Mouse (Mus musculus) forebrain, embryonic 16.5 days (tissue): ENCODE measurements around the gene H6pd. TPM values are rescaled to one million over a fixed set of nuclear protein-coding genes. Genes with fewer than 3 reads are reported as not detected.
A peak's percentile ranks its signal among the peaks of the same experiment; 100 is the strongest.

Experiments used
- ATAC-seq: fragments of 200-750 bp; cut with Nextera tagmentation; 2 replicates; pipeline ENCODE4 v1.8.0; 2017; ENCODE audit warnings: mild to moderate bottlenecking, moderate library complexity
- H3K27ac ChIP-seq: fragments of 300-500 bp; sonication (generic); 2 replicates; pipeline ENCODE4 v1.5.1; 2014; ENCODE audit warnings: low read length, control low read depth
- H3K27me3 ChIP-seq: fragments of 300-500 bp; sonication (generic); replicated peaks from 2 replicates; pipeline ENCODE4 v1.6.1; 2014; ENCODE audit warnings: low read length; ENCODE audit not compliant: control insufficient read depth, insufficient read depth
- H3K36me3 ChIP-seq: fragments of 300-500 bp; sonication (generic); 2 replicates; pipeline ENCODE4 v1.6.1; 2014; ENCODE audit not compliant: control insufficient read depth, insufficient read depth
- H3K4me1 ChIP-seq: fragments of 300-500 bp; sonication (generic); replicated peaks from 2 replicates; pipeline ENCODE4 v1.6.1; 2014; ENCODE audit warnings: low read length; ENCODE audit not compliant: control insufficient read depth, insufficient read depth
- H3K4me2 ChIP-seq: fragments of 300-500 bp; sonication (generic); 2 replicates; pipeline ENCODE4 v1.6.1; 2014; ENCODE audit warnings: mild to moderate bottlenecking, low read length, control low read depth
- H3K4me3 ChIP-seq: fragments of 300-500 bp; sonication (generic); replicated peaks from 2 replicates; pipeline ENCODE4 v1.5.1; 2014; ENCODE audit warnings: mild to moderate bottlenecking, low read length, control low read depth
- H3K9ac ChIP-seq: fragments of 300-500 bp; sonication (generic); replicated peaks from 2 replicates; pipeline ENCODE4 v1.6.1; 2014; ENCODE audit warnings: low read depth, low read length, control low read depth
- H3K9me3 ChIP-seq: fragments of 300-500 bp; sonication (generic); 2 replicates; pipeline ENCODE4 v1.6.1; 2016; ENCODE audit warnings: low read length; ENCODE audit not compliant: control insufficient read depth
- WGBS: fragments of 180-500 bp; shearing (Covaris S2); extraction: QIAGEN DNeasy Blood & Tissue Kit; methylation state at CpG from one replicate; pipeline ENCODE4 v1.1.7; 2014; 5-methylcytosine and 5-hydroxymethylcytosine counted together
- polyA plus RNA-seq: library from polyadenylated mRNA; unstranded; fragments of >200 nt; fragmentation: Nextera tagmentation; extraction: Ambion mirVana; gene quantifications from 2 replicates; pipeline ENCODE4 v1.2.1, GENCODE M21; 2015

The H6pd gene
- polyA plus RNA-seq, 1 experiment from 2014 or later: 2.1 TPM

GRCm38 (mm10) chr4:149968526-149968925 is 40.3 kb downstream of the H6pd start:
- Histone ChIP-seq H3K36me3 (no peaks in the 10 kb centered on the region), H3K9me3 (no peaks in the 10 kb centered on the region), H3K27ac (no peak overlapping the region), H3K4me2 (no peak overlapping the region), H3K4me3 (no peak overlapping the region), H3K4me1 (no peaks in the 10 kb centered on the region; the same call in 1 of the 2 replicates), H3K9ac (no peak overlapping the region), H3K27me3 (no peaks in the 10 kb centered on the region)
- no peak for ATAC-seq
- 60% methylated on average over 6 of the region's 6 CpGs for WGBS

GRCm38 (mm10) chr4:149966963-149967362 is 41.9 kb downstream of the H6pd start:
- Histone ChIP-seq H3K27me3 (no peaks in the 10 kb centered on the region), H3K27ac (no peak overlapping the region), H3K4me3 (no peak overlapping the region), H3K9ac (no peak overlapping the region), H3K9me3 (no peaks in the 10 kb centered on the region), H3K36me3 (no peaks in the 10 kb centered on the region), H3K4me2 (no peak overlapping the region), H3K4me1 (no peaks in the 10 kb centered on the region; the same call in 1 of the 2 replicates)
- ATAC-seq: no peak
- 85% methylated on average over 9 of the region's 9 CpGs for WGBS

GRCm38 (mm10) chr4:149966252-149966651 is 42.6 kb downstream of the H6pd start:
- ATAC-seq: 0 out of 2 replicates have a peak, but pooled peaks have one; percentile 18
- H3K36me3 ChIP-seq: no peaks in the 10 kb centered on the region
- no peak overlapping the region for H3K4me3 ChIP-seq
- WGBS: 37% methylated on average over 5 of the region's 5 CpGs
- no peak overlapping the region for H3K9ac ChIP-seq
- H3K27me3 ChIP-seq: no peaks in the 10 kb centered on the region
- no peaks in the 10 kb centered on the region; the same call in 1 of the 2 replicates for H3K4me1 ChIP-seq
- H3K4me2 ChIP-seq: no peak overlapping the region
- no peak overlapping the region for H3K27ac ChIP-seq
- no peaks in the 10 kb centered on the region for H3K9me3 ChIP-seq

GRCm38 (mm10) chr4:149965672-149966071 is 43.2 kb downstream of the H6pd start:
- Histone ChIP-seq H3K4me2 (no peak overlapping the region), H3K9ac (no peak overlapping the region), H3K27me3 (no peaks in the 10 kb centered on the region), H3K4me1 (no peaks in the 10 kb centered on the region; the same call in 1 of the 2 replicates), H3K9me3 (no peaks in the 10 kb centered on the region), H3K27ac (no peak overlapping the region), H3K4me3 (no peak overlapping the region), H3K36me3 (no peaks in the 10 kb centered on the region)
- WGBS: 78% methylated on average over 6 of the region's 6 CpGs
- ATAC-seq: no peak

- Histone ChIP-seq H3K4me3 (no peak overlapping the region), H3K9me3 (no peaks in the 10 kb centered on the region), H3K36me3 (no peaks in the 10 kb centered on the region), H3K27ac (no peak overlapping the region), H3K4me1 (no peaks in the 10 kb centered on the region; the same call in 1 of the 2 replicates), H3K9ac (no peak overlapping the region), H3K27me3 (no peaks in the 10 kb centered on the region), H3K4me2 (no peak overlapping the region)
- 76% methylated on average over 6 of the region's 6 CpGs for WGBS
- ATAC-seq: no peak
Measured at GRCm38 (mm10) chr4:149965242-149965641, 43.6 kb downstream of the H6pd start.

GRCm38 (mm10) chr4:149964770-149965169 is 44.1 kb downstream of the H6pd start:
- H3K27ac ChIP-seq: no peak overlapping the region
- no peaks in the 10 kb centered on the region; the same call in 1 of the 2 replicates for H3K4me1 ChIP-seq
- no peak overlapping the region for H3K4me2 ChIP-seq
- H3K27me3 ChIP-seq: no peaks in the 10 kb centered on the region
- WGBS: 64% methylated on average over 3 of the region's 3 CpGs
- H3K4me3 ChIP-seq: no peak overlapping the region
- H3K9ac ChIP-seq: no peak overlapping the region
- H3K9me3 ChIP-seq: no peaks in the 10 kb centered on the region
- H3K36me3 ChIP-seq: no peaks in the 10 kb centered on the region
- ATAC-seq: no peak

GRCm38 (mm10) chr4:149964285-149964684 is 44.5 kb downstream of the H6pd start:
- Histone ChIP-seq H3K36me3 (no peaks in the 10 kb centered on the region), H3K9ac (no peak overlapping the region), H3K4me1 (no peaks in the 10 kb centered on the region; the same call in 1 of the 2 replicates), H3K4me2 (no peak overlapping the region), H3K27me3 (no peaks in the 10 kb centered on the region), H3K4me3 (no peak overlapping the region), H3K9me3 (no peaks in the 10 kb centered on the region), H3K27ac (no peak overlapping the region)
- no peak for ATAC-seq
- 65% methylated on average over 8 of the region's 8 CpGs for WGBS

GRCm38 (mm10) chr4:149960391-149960790 is 48.4 kb downstream of the H6pd start:
- ATAC-seq: no peak
- Histone ChIP-seq H3K4me2 (no peak overlapping the region), H3K4me1 (no peaks in the 10 kb centered on the region), H3K4me3 (no peak overlapping the region), H3K36me3 (no peaks in the 10 kb centered on the region), H3K27me3 (peaks cover 14% of the 10 kb centered on the region), H3K27ac (no peak overlapping the region), H3K9me3 (no peaks in the 10 kb centered on the region), H3K9ac (no peak overlapping the region)
- WGBS: 89% methylated on average over 7 of the region's 7 CpGs

- no peak overlapping the region for H3K4me2 ChIP-seq
- peaks cover 3% of the 10 kb centered on the region for H3K4me1 ChIP-seq
- 58% methylated on average over 10 of the region's 10 CpGs for WGBS
- no peak overlapping the region for H3K9ac ChIP-seq
- H3K4me3 ChIP-seq: no peak overlapping the region
- no peaks in the 10 kb centered on the region for H3K9me3 ChIP-seq
- no peak overlapping the region for H3K27ac ChIP-seq
- ATAC-seq: no peak
- H3K27me3 ChIP-seq: peaks cover 14% of the 10 kb centered on the region
- no peaks in the 10 kb centered on the region for H3K36me3 ChIP-seq
Measured at GRCm38 (mm10) chr4:149959816-149960215, 49.0 kb downstream of the H6pd start.

GRCm38 (mm10) chr4:149958566-149958965 is 50.3 kb downstream of the H6pd start:
- no peak overlapping the region for H3K4me2 ChIP-seq
- no peak for ATAC-seq
- 5% methylated on average over 5 of the region's 5 CpGs for WGBS

More at GRCm38 (mm10) chr4:149958566-149958965, 50.3 kb downstream of the H6pd start:
- Histone ChIP-seq H3K27me3 (peaks cover 14% of the 10 kb centered on the region), H3K9ac (no peak overlapping the region), H3K36me3 (no peaks in the 10 kb centered on the region), H3K4me1 (peaks cover 8% of the 10 kb centered on the region), H3K27ac (no peak overlapping the region), H3K4me3 (no peak overlapping the region), H3K9me3 (no peaks in the 10 kb centered on the region)
